Mouse (Mus musculus) limb, embryonic 14.5 days (tissue): ENCODE measurements around the gene Bmp6. TPM values are rescaled to one million over a fixed set of nuclear protein-coding genes. Genes with fewer than 3 reads are reported as not detected.
A peak's percentile ranks its signal among the peaks of the same experiment; 100 is the strongest.

ENCODE experiments used
- ATAC-seq: fragments of 200-750 bp; cut with Nextera tagmentation; 2 replicates; pipeline ENCODE4 v1.8.0; 2017; ENCODE audit warnings: low read depth, moderate number of reproducible peaks, moderate TSS enrichment; ENCODE audit not compliant: low FRiP score
- DNase-seq: peaks from one replicate; pipeline ENCODE4 v3.0.0-alpha.2; 2015; ENCODE audit warnings: low spot score
- H3K27ac ChIP-seq: fragments of 300-500 bp; sonication (generic); replicated peaks from 2 replicates; pipeline ENCODE4 v1.5.1; 2014; ENCODE audit warnings: low read depth, mild to moderate bottlenecking, low read length, moderate library complexity, mixed read lengths
- H3K27me3 ChIP-seq: fragments of 300-500 bp; sonication (generic); 2 replicates; pipeline ENCODE4 v1.6.1; 2014; ENCODE audit warnings: low read length, mixed read lengths; ENCODE audit not compliant: control insufficient read depth, insufficient read depth
- H3K36me3 ChIP-seq: fragments of 300-500 bp; sonication (generic); 2 replicates; pipeline ENCODE4 v1.6.1; 2014; ENCODE audit warnings: mild to moderate bottlenecking, low read length, moderate library complexity, mixed read lengths; ENCODE audit not compliant: control insufficient read depth, insufficient read depth
- H3K4me1 ChIP-seq: fragments of 300-500 bp; sonication (generic); 2 replicates; pipeline ENCODE4 v1.6.1; 2014; ENCODE audit warnings: antibody characterized with exemption, low read length, mixed read lengths; ENCODE audit not compliant: control insufficient read depth, insufficient read depth
- H3K4me2 ChIP-seq: fragments of 300-500 bp; sonication (generic); replicated peaks from 2 replicates; pipeline ENCODE4 v1.6.1; 2014; ENCODE audit warnings: low read depth, mild to moderate bottlenecking, low read length, moderate library complexity; ENCODE audit not compliant: severe bottlenecking
- H3K4me3 ChIP-seq: fragments of 300-500 bp; sonication (generic); replicated peaks from 2 replicates; pipeline ENCODE4 v1.5.1; 2014; ENCODE audit warnings: low read length
- H3K9ac ChIP-seq: fragments of 300-500 bp; sonication (generic); 2 replicates; pipeline ENCODE4 v1.6.1; 2014; ENCODE audit warnings: mild to moderate bottlenecking, low read depth, low read length, moderate library complexity; ENCODE audit not compliant: severe bottlenecking
- H3K9me3 ChIP-seq: fragments of 300-500 bp; sonication (generic); 2 replicates; pipeline ENCODE4 v1.6.1; 2016; ENCODE audit warnings: low read length; ENCODE audit not compliant: control insufficient read depth
- POLR2A ChIP-seq: fragments of 200-500 bp; IDR thresholded peaks from 2 replicates; pipeline ENCODE4 v1.8.0; 2012; ENCODE audit warnings: inconsistent platforms, mild to moderate bottlenecking, moderate library complexity, borderline replicate concordance; ENCODE audit not compliant: insufficient read depth, insufficient read length; ENCODE audit errors: extremely low read depth
- WGBS: fragments of 180-500 bp; shearing (Covaris S2); extraction: QIAGEN DNeasy Blood & Tissue Kit; methylation state at CpG from one replicate; pipeline ENCODE4 v1.1.7; 2014; 5-methylcytosine and 5-hydroxymethylcytosine counted together
- polyA plus RNA-seq, 2 experiments: library from polyadenylated mRNA; depleted of rRNA in 1 of 2; stranded (reverse) in 1 of 2; unstranded in 1 of 2; fragments of >200 nt; fragmentation: Nextera tagmentation in 1 of 2; extraction: Ambion mirVana in 1 of 2; gene quantifications; 2 replicates each; pipeline versions ENCODE4 v1.2.1 to v1.2.3; 2012 to 2014

The Bmp6 gene
- polyA plus RNA-seq, 2 experiments = 1.9 to 6.6 TPM

GRCm38 (mm10) chr13:38476936-38477335 is 132.0 kb downstream of the Bmp6 start:
- DNase-seq (peak; percentile 41), ATAC-seq (0 out of 2 replicates have a peak, but pooled peaks have one; percentile 55)
- peak overlapping the region; percentile 14; the same call in 1 of the 2 replicates for H3K27ac ChIP-seq
- H3K4me1 ChIP-seq = peaks cover 7% of the 10 kb centered on the region; the same call in 1 of the 2 replicates
- H3K9me3 ChIP-seq = no peaks in the 10 kb centered on the region
- no peak overlapping the region for H3K4me2 ChIP-seq
- no peak overlapping the region for H3K9ac ChIP-seq
- WGBS = 16% methylated on average over 8 of the region's 8 CpGs
- no peak overlapping the region for H3K4me3 ChIP-seq
- H3K27me3 ChIP-seq = no peaks in the 10 kb centered on the region
- no peak for TF ChIP-seq POLR2A
- no peaks in the 10 kb centered on the region for H3K36me3 ChIP-seq

GRCm38 (mm10) chr13:38481021-38481420 is 136.1 kb downstream of the Bmp6 start:
- Histone ChIP-seq H3K4me3 (no peak overlapping the region), H3K9ac (no peak overlapping the region)
- 71% methylated on average over 7 of the region's 7 CpGs for WGBS

GRCm38 (mm10) chr13:38484701-38485100 is 139.8 kb downstream of the Bmp6 start:
- 0 out of 2 replicates have a peak, but pooled peaks cover 3% of the 10 kb centered on the region for H3K4me1 ChIP-seq
- H3K27me3 ChIP-seq = no peaks in the 10 kb centered on the region
- no peak overlapping the region for H3K27ac ChIP-seq
- DNase-seq = no peak
- H3K9ac ChIP-seq = no peak overlapping the region
- WGBS = 88% methylated on average over 5 of the region's 5 CpGs
- no peaks in the 10 kb centered on the region for H3K9me3 ChIP-seq
- H3K36me3 ChIP-seq = no peaks in the 10 kb centered on the region
- no peak for TF ChIP-seq POLR2A
- ATAC-seq = no peak
- no peak overlapping the region for H3K4me2 ChIP-seq
- H3K4me3 ChIP-seq = no peak overlapping the region

More at GRCm38 (mm10) chr13:38481021-38481420, 136.1 kb downstream of the Bmp6 start:
- H3K4me1 ChIP-seq = peaks cover 7% of the 10 kb centered on the region; the same call in 1 of the 2 replicates
- no peaks in the 10 kb centered on the region for H3K9me3 ChIP-seq
- H3K27me3 ChIP-seq = no peaks in the 10 kb centered on the region
- no peak overlapping the region for H3K27ac ChIP-seq
- DNase-seq = no peak
- no peak for TF ChIP-seq POLR2A
- H3K4me2 ChIP-seq = no peak overlapping the region
- H3K36me3 ChIP-seq = no peaks in the 10 kb centered on the region
- no peak for ATAC-seq

- H3K4me2 ChIP-seq = no peak overlapping the region
- H3K4me3 ChIP-seq = no peak overlapping the region
- H3K27ac ChIP-seq = no peak overlapping the region
- H3K36me3 ChIP-seq = no peaks in the 10 kb centered on the region
- no peak for ATAC-seq
- 0 out of 2 replicates have a peak, but pooled peaks cover 3% of the 10 kb centered on the region for H3K4me1 ChIP-seq
- no peak overlapping the region for H3K9ac ChIP-seq
- H3K27me3 ChIP-seq = no peaks in the 10 kb centered on the region
- DNase-seq = no peak
- 83% methylated on average over 6 of the region's 6 CpGs for WGBS
- TF ChIP-seq POLR2A = no peak
- no peaks in the 10 kb centered on the region for H3K9me3 ChIP-seq
These were observed 141.9 kb downstream of the Bmp6 start for GRCm38 (mm10) chr13:38486767-38487166.

GRCm38 (mm10) chr13:38496715-38497114 is 151.8 kb downstream of the Bmp6 start:
- Histone ChIP-seq H3K27me3 (no peaks in the 10 kb centered on the region), H3K9ac (no peak overlapping the region), H3K4me1 (no peaks in the 10 kb centered on the region), H3K27ac (no peak overlapping the region), H3K9me3 (no peaks in the 10 kb centered on the region), H3K4me2 (no peak overlapping the region), H3K4me3 (no peak overlapping the region), H3K36me3 (peaks cover 23% of the 10 kb centered on the region)
- TF ChIP-seq POLR2A = no peak
- WGBS = 50% methylated on average over 3 of the region's 3 CpGs
- ATAC-seq = no peak
- DNase-seq = no peak
